23 mouse cellular contexts compared by ENCODE assay signal in genomic region chr10:86258992-86259391, GRCm38 (mm10). TPM values are rescaled to one million over a fixed set of nuclear protein-coding genes. Genes with fewer than 3 reads are reported as not detected.
A peak's percentile ranks its signal among the peaks of the same experiment; 100 is the strongest.
DNase-seq lines count a peak whose midpoint lies in the region; ATAC-seq and TF ChIP-seq lines count a peak whose summit lies in the region.
"Had no signal": no experiment of that assay in that cellular context is flagged by ENCODE, and none has a peak within 500 bp of the region (broad histone marks: within the 10 kb centered on the region; RNA-seq: fewer than 3 reads in every experiment).

No protein-coding gene starts in this region.

- H3K27ac ChIP-seq in kidney, embryonic 15.5 days = no peak overlapping the region
- H3K27ac ChIP-seq in lung, embryonic 15.5 days = peak overlapping the region; percentile 48
- H3K27ac ChIP-seq: embryonic facial prominence, embryonic 12.5 days; heart, embryonic 15.5 days; hindbrain, embryonic 15.5 days; left cerebral cortex, adult 2 months; limb, embryonic 15.5 days; liver, embryonic 14.5 days; midbrain, embryonic 10.5 days; neural tube, embryonic 13.5 days had no signal

- no peak overlapping the region for H3K4me3 ChIP-seq in kidney, embryonic 15.5 days (replicated peaks)
- H3K4me3 ChIP-seq in lung, embryonic 15.5 days = no peak overlapping the region
- H3K4me3 ChIP-seq: embryonic facial prominence, embryonic 12.5 days; heart, embryonic 15.5 days; hindbrain, embryonic 15.5 days; left cerebral cortex, adult 2 months; limb, embryonic 15.5 days; midbrain, embryonic 10.5 days; myocyte; neural tube, embryonic 13.5 days had no signal

- H3K4me1 ChIP-seq in kidney, embryonic 15.5 days = no peaks in the 10 kb centered on the region
- H3K4me1 ChIP-seq in lung, embryonic 15.5 days = no peaks in the 10 kb centered on the region
- H3K4me1 ChIP-seq: embryonic facial prominence, embryonic 12.5 days; heart, embryonic 15.5 days; neural tube, embryonic 13.5 days had no signal

- no peak overlapping the region for H3K4me2 ChIP-seq in kidney, embryonic 15.5 days
- H3K4me2 ChIP-seq in lung, embryonic 15.5 days = no peak overlapping the region
- H3K4me2 ChIP-seq: embryonic facial prominence, embryonic 12.5 days; heart, embryonic 15.5 days; hindbrain, embryonic 15.5 days; limb, embryonic 15.5 days; neural tube, embryonic 13.5 days had no signal

- 0 out of 2 replicates have a peak, but pooled peaks cover 4% of the 10 kb centered on the region for H3K9me3 ChIP-seq in kidney, embryonic 15.5 days (replicated peaks)
- H3K9me3 ChIP-seq in lung, embryonic 15.5 days = no peaks in the 10 kb centered on the region
- H3K9me3 ChIP-seq: heart, embryonic 15.5 days; hindbrain, embryonic 15.5 days; midbrain, embryonic 10.5 days; neural tube, embryonic 13.5 days had no signal

- H3K9ac ChIP-seq in kidney, embryonic 15.5 days = no peak overlapping the region
- no peak overlapping the region for H3K9ac ChIP-seq in lung, embryonic 15.5 days
- H3K9ac ChIP-seq: embryonic facial prominence, embryonic 12.5 days; heart, embryonic 15.5 days; hindbrain, embryonic 15.5 days; limb, embryonic 15.5 days; liver, embryonic 14.5 days; neural tube, embryonic 13.5 days had no signal

- no peaks in the 10 kb centered on the region for H3K27me3 ChIP-seq in kidney, embryonic 15.5 days
- H3K27me3 ChIP-seq in lung, embryonic 15.5 days = no peaks in the 10 kb centered on the region
- H3K27me3 ChIP-seq: embryonic facial prominence, embryonic 12.5 days; heart, embryonic 15.5 days; hindbrain, embryonic 15.5 days; limb, embryonic 15.5 days; neural tube, embryonic 13.5 days had no signal

- ATAC-seq in kidney, embryonic 15.5 days (replicated peaks; ENCODE audit: low FRiP score) = no peak
- no peak; the same call in 1 of the 2 replicates for ATAC-seq in lung, embryonic 15.5 days (ENCODE audit: borderline replicate concordance, extremely low read depth, low FRiP score, low TSS enrichment)
- ATAC-seq: CD4-positive, CD25-positive, alpha-beta regulatory T cell, adult 4 months; midbrain, embryonic 16.5 days had no signal

- H3K36me3 ChIP-seq in kidney, embryonic 15.5 days = no peaks in the 10 kb centered on the region
- no peaks in the 10 kb centered on the region for H3K36me3 ChIP-seq in lung, embryonic 15.5 days
- H3K36me3 ChIP-seq: embryonic facial prominence, embryonic 12.5 days; heart, embryonic 15.5 days; hindbrain, embryonic 15.5 days; limb, embryonic 15.5 days; midbrain, embryonic 10.5 days; neural tube, embryonic 13.5 days had no signal

- peak; percentile 19 for DNase-seq in kidney, adult 11 months
- DNase-seq in brain, embryonic 14.5 days (ENCODE audit: low read depth) = peak; percentile 7
- DNase-seq in lung, postnatal 36 days = peak; percentile 84
- no peak for DNase-seq in layer of hippocampus, adult 9-11 months
- DNase-seq in cerebellum, adult 9-11 months = no peak
- DNase-seq: adrenal gland, postnatal 25 days; gastrocnemius, postnatal 25 days; heart, postnatal 4 days; left cerebral cortex, postnatal 4 days; thymus, postnatal 36 days had no signal

- TF ChIP-seq POLR2A in brain, embryonic 14.5 days (IDR thresholded peaks at IDR 0.05; ENCODE audit: borderline replicate concordance, extremely low read depth, insufficient read depth, insufficient read length, poor library complexity, severe bottlenecking) = no peak

- no peak for TF ChIP-seq CTCF in brain, embryonic 14.5 days (IDR thresholded peaks at IDR 0.05; ENCODE audit: borderline replicate concordance, extremely low read depth, insufficient read depth, insufficient read length)

- WGBS in kidney, embryonic 15.5 days = 91% methylated on average over 3 of the region's 3 CpGs
- 72% methylated on average over 3 of the region's 3 CpGs for WGBS in lung, embryonic 15.5 days

RNA-seq across cellular contexts. Expression of gene Timp3, which starts 41.2 kb away (rescaled TPM):
- polyA plus RNA-seq in kidney, embryonic 15.5 days (2015; fragmentation: Nextera tagmentation; extraction: Ambion mirVana) = 82.0 and 85.9 TPM in 2 replicates
- 13.4 and 22.8 TPM in 2 replicates for polyA plus RNA-seq in brain, embryonic 14.5 days (2012; rRNA removed)
- polyA plus RNA-seq in lung, embryonic 15.5 days (2015; fragmentation: Nextera tagmentation; extraction: Ambion mirVana) = 55.5 and 64.4 TPM in 2 replicates
- polyA plus RNA-seq: CD4-positive, CD25-positive, alpha-beta regulatory T cell, adult 4 months had no signal

Comparison
In these comparisons a context has a peak if more than half of its experiments do, and no peak if none do; other contexts are left out.
1. DNase-seq: peak in kidney, adult 11 months (single experiment), brain, embryonic 14.5 days (single experiment) and lung, postnatal 36 days (single experiment); none in layer of hippocampus, adult 9-11 months (single experiment) and cerebellum, adult 9-11 months (single experiment).